Mouse (Mus musculus) gonadal fat pad, adult 2 months (tissue): ENCODE measurements around the gene Snx22. TPM values are rescaled to one million over a fixed set of nuclear protein-coding genes. Genes with fewer than 3 reads are reported as not detected.

ENCODE experiments used
- polyA plus RNA-seq: library from polyadenylated mRNA; depleted of rRNA; stranded (reverse); fragments of >200 nt; gene quantifications from 2 replicates; pipeline ENCODE4 v1.2.3, GENCODE M21; 2012; rRNA removed

Gene Snx22
- polyA plus RNA-seq, 1 experiment, result 6.5 TPM

Other genes with a start within 250 kb of the Snx22 start
- gene Zfp609, start 242.2 kb downstream of the Snx22 start, polyA plus RNA-seq, result 5.0 and 7.7 TPM in 2 replicates
- gene Pclaf, start 179.5 kb downstream of the Snx22 start, polyA plus RNA-seq, result 0.97 and 1.3 TPM in 2 replicates
- gene Trip4, start 160.9 kb downstream of the Snx22 start, polyA plus RNA-seq, result 16.9 and 18.3 TPM in 2 replicates
- 6.3 and 6.6 TPM in 2 replicates for gene Csnk1g1, start 160.8 kb downstream of the Snx22 start, polyA plus RNA-seq
- 421 and 459 TPM in 2 replicates for gene Ppib, start 9.5 kb downstream of the Snx22 start, polyA plus RNA-seq
- 131 and 133 TPM in 2 replicates for gene Snx1, start 56.9 kb upstream of the Snx22 start, polyA plus RNA-seq
- gene Ciao2a, start 56.9 kb upstream of the Snx22 start, polyA plus RNA-seq, result 15.7 and 18.5 TPM in 2 replicates
- 5.7 and 6.2 TPM in 2 replicates for gene Dapk2, start 88.5 kb upstream of the Snx22 start, polyA plus RNA-seq